Mouse (Mus musculus): ENCODE measurements at regions not wholly inside any gene's neighbourhood (a gene's known extent, or its start where the extent isn't known, plus 50 kb on each side); places are given as distances from the start of the nearest gene placed in this dataset.

GRCm38 (mm10) chr5:125939416-125939815, 407.8 kb downstream of the Tmem132b start:
- Histone ChIP-seq H3K36me3 (no peaks in the 10 kb centered on the region), H3K9ac (no peak overlapping the region), H3K4me1 (no peaks in the 10 kb centered on the region), H3K9me3 (no peaks in the 10 kb centered on the region; the same call in 1 of the 2 replicates), H3K4me2 (replicated peaks) (no peak overlapping the region), H3K4me3 (no peak overlapping the region), H3K27me3 (no peaks in the 10 kb centered on the region), H3K27ac (no peak overlapping the region)
- WGBS = 83% methylated on average over 3 of the region's 3 CpGs
- ATAC-seq (ENCODE audit: insufficient number of reproducible peaks, insufficient read depth, low FRiP score, low TSS enrichment) = no peak

- Histone ChIP-seq H3K9me3 (no peaks in the 10 kb centered on the region), H3K4me3 (no peak overlapping the region), H3K27me3 (no peaks in the 10 kb centered on the region), H3K36me3 (no peaks in the 10 kb centered on the region), H3K9ac (no peak overlapping the region), H3K4me2 (replicated peaks) (no peak overlapping the region), H3K4me1 (no peaks in the 10 kb centered on the region), H3K27ac (no peak overlapping the region)
- no peak for ATAC-seq (ENCODE audit: insufficient number of reproducible peaks, insufficient read depth, low FRiP score, low TSS enrichment)
- 88% methylated on average over 4 of the region's 4 CpGs for WGBS
These were observed 415.2 kb downstream of the Tmem132b start for GRCm38 (mm10) chr5:125946729-125947128.

- Histone ChIP-seq H3K9ac (no peak overlapping the region), H3K36me3 (no peaks in the 10 kb centered on the region), H3K27ac (no peak overlapping the region), H3K4me2 (replicated peaks) (no peak overlapping the region), H3K4me3 (no peak overlapping the region), H3K9me3 (no peaks in the 10 kb centered on the region), H3K4me1 (no peaks in the 10 kb centered on the region), H3K27me3 (no peaks in the 10 kb centered on the region)
- ATAC-seq (ENCODE audit: insufficient number of reproducible peaks, insufficient read depth, low FRiP score, low TSS enrichment) = no peak
- 77% methylated on average over 6 of the region's 6 CpGs for WGBS
These were observed 420.1 kb downstream of the Tmem132b start for GRCm38 (mm10) chr5:125951641-125952040.

GRCm38 (mm10) chr5:125964039-125964438, 432.5 kb downstream of the Tmem132b start:
- H3K9ac ChIP-seq = no peak overlapping the region
- no peak overlapping the region for H3K4me3 ChIP-seq
- no peaks in the 10 kb centered on the region for H3K4me1 ChIP-seq
- no peak overlapping the region for H3K4me2 ChIP-seq (replicated peaks)
- H3K27ac ChIP-seq = no peak overlapping the region
- WGBS = 68% methylated on average over 8 of the region's 8 CpGs
- H3K27me3 ChIP-seq = no peaks in the 10 kb centered on the region
- H3K36me3 ChIP-seq = no peaks in the 10 kb centered on the region
- ATAC-seq (ENCODE audit: insufficient number of reproducible peaks, insufficient read depth, low FRiP score, low TSS enrichment) = no peak
- no peaks in the 10 kb centered on the region for H3K9me3 ChIP-seq

- no peak for ATAC-seq (ENCODE audit: insufficient number of reproducible peaks, insufficient read depth, low FRiP score, low TSS enrichment)
- no peaks in the 10 kb centered on the region for H3K36me3 ChIP-seq
- WGBS = 82% methylated on average over 4 of the region's 4 CpGs
These were observed 436.6 kb downstream of the Tmem132b start for GRCm38 (mm10) chr5:125968151-125968550.

GRCm38 (mm10) chr5:125974035-125974434, 442.5 kb downstream of the Tmem132b start:
- Histone ChIP-seq H3K9me3 (no peaks in the 10 kb centered on the region), H3K27me3 (no peaks in the 10 kb centered on the region), H3K4me1 (no peaks in the 10 kb centered on the region), H3K9ac (no peak overlapping the region), H3K4me2 (replicated peaks) (no peak overlapping the region), H3K27ac (no peak overlapping the region), H3K36me3 (no peaks in the 10 kb centered on the region), H3K4me3 (no peak overlapping the region)
- WGBS = 75% methylated on average over 1 of the region's 1 CpGs
- no peak for ATAC-seq (ENCODE audit: insufficient number of reproducible peaks, insufficient read depth, low FRiP score, low TSS enrichment)

More at GRCm38 (mm10) chr5:125968151-125968550, 436.6 kb downstream of the Tmem132b start:
- Histone ChIP-seq H3K27me3 (no peaks in the 10 kb centered on the region), H3K4me2 (replicated peaks) (no peak overlapping the region), H3K9ac (no peak overlapping the region), H3K4me3 (no peak overlapping the region), H3K9me3 (no peaks in the 10 kb centered on the region), H3K4me1 (no peaks in the 10 kb centered on the region), H3K27ac (no peak overlapping the region)

- Histone ChIP-seq H3K9ac (no peak overlapping the region), H3K4me3 (no peak overlapping the region), H3K27me3 (no peaks in the 10 kb centered on the region), H3K27ac (no peak overlapping the region), H3K9me3 (no peaks in the 10 kb centered on the region), H3K4me2 (replicated peaks) (no peak overlapping the region), H3K4me1 (no peaks in the 10 kb centered on the region), H3K36me3 (no peaks in the 10 kb centered on the region)
- no peak for ATAC-seq (ENCODE audit: insufficient number of reproducible peaks, insufficient read depth, low FRiP score, low TSS enrichment)
- 89% methylated on average over 6 of the region's 6 CpGs for WGBS
These were observed 448.2 kb downstream of the Tmem132b start for GRCm38 (mm10) chr5:125979801-125980200.

- Histone ChIP-seq H3K4me3 (no peak overlapping the region), H3K36me3 (no peaks in the 10 kb centered on the region), H3K9me3 (no peaks in the 10 kb centered on the region), H3K4me1 (no peaks in the 10 kb centered on the region), H3K27me3 (no peaks in the 10 kb centered on the region), H3K9ac (no peak overlapping the region), H3K27ac (no peak overlapping the region), H3K4me2 (replicated peaks) (no peak overlapping the region)
- ATAC-seq (ENCODE audit: insufficient number of reproducible peaks, insufficient read depth, low FRiP score, low TSS enrichment) = no peak
These were observed 453.8 kb downstream of the Tmem132b start for GRCm38 (mm10) chr5:125985356-125985755.

- H3K4me2 ChIP-seq (replicated peaks) = no peak overlapping the region
- WGBS = 53% methylated on average over 8 of the region's 8 CpGs
These were observed 465.6 kb downstream of the Tmem132b start for GRCm38 (mm10) chr5:125997173-125997572.

GRCm38 (mm10) chr5:126007871-126008270, 476.3 kb downstream of the Tmem132b start:
- Histone ChIP-seq H3K9me3 (no peaks in the 10 kb centered on the region), H3K27ac (no peak overlapping the region), H3K27me3 (no peaks in the 10 kb centered on the region), H3K36me3 (no peaks in the 10 kb centered on the region), H3K4me2 (replicated peaks) (no peak overlapping the region), H3K4me1 (no peaks in the 10 kb centered on the region), H3K4me3 (no peak overlapping the region), H3K9ac (no peak overlapping the region)
- no peak for ATAC-seq (ENCODE audit: insufficient number of reproducible peaks, insufficient read depth, low FRiP score, low TSS enrichment)
- WGBS = 78% methylated on average over 4 of the region's 4 CpGs

More at GRCm38 (mm10) chr5:125997173-125997572, 465.6 kb downstream of the Tmem132b start:
- Histone ChIP-seq H3K4me3 (no peak overlapping the region), H3K36me3 (no peaks in the 10 kb centered on the region), H3K9ac (no peak overlapping the region), H3K9me3 (0 out of 2 replicates have a peak, but pooled peaks cover 2% of the 10 kb centered on the region), H3K27ac (no peak overlapping the region), H3K4me1 (no peaks in the 10 kb centered on the region), H3K27me3 (no peaks in the 10 kb centered on the region)
- ATAC-seq (ENCODE audit: insufficient number of reproducible peaks, insufficient read depth, low FRiP score, low TSS enrichment) = no peak

- no peak overlapping the region for H3K9ac ChIP-seq
- WGBS = 88% methylated on average over 8 of the region's 8 CpGs
- no peak overlapping the region for H3K4me3 ChIP-seq
- no peaks in the 10 kb centered on the region for H3K36me3 ChIP-seq
- no peaks in the 10 kb centered on the region for H3K9me3 ChIP-seq
- no peak for ATAC-seq (ENCODE audit: insufficient number of reproducible peaks, insufficient read depth, low FRiP score, low TSS enrichment)
- no peaks in the 10 kb centered on the region for H3K4me1 ChIP-seq
- no peaks in the 10 kb centered on the region for H3K27me3 ChIP-seq
- H3K27ac ChIP-seq = no peak overlapping the region
- no peak overlapping the region for H3K4me2 ChIP-seq (replicated peaks)
These were observed 476.7 kb downstream of the Tmem132b start for GRCm38 (mm10) chr5:126008321-126008720.

- no peaks in the 10 kb centered on the region for H3K36me3 ChIP-seq
- no peaks in the 10 kb centered on the region for H3K9me3 ChIP-seq
- no peak overlapping the region for H3K9ac ChIP-seq
- no peak for ATAC-seq (ENCODE audit: insufficient number of reproducible peaks, insufficient read depth, low FRiP score, low TSS enrichment)
- H3K4me2 ChIP-seq (replicated peaks) = no peak overlapping the region
- H3K4me1 ChIP-seq = no peaks in the 10 kb centered on the region
- H3K27me3 ChIP-seq = no peaks in the 10 kb centered on the region
- no peak overlapping the region for H3K27ac ChIP-seq
- no peak overlapping the region for H3K4me3 ChIP-seq
- WGBS = 88% methylated on average over 8 of the region's 8 CpGs
These were observed 488.2 kb downstream of the Tmem132b start for GRCm38 (mm10) chr5:126019781-126020180.

- Histone ChIP-seq H3K4me2 (replicated peaks) (no peak overlapping the region), H3K9me3 (no peaks in the 10 kb centered on the region), H3K27ac (no peak overlapping the region), H3K36me3 (no peaks in the 10 kb centered on the region), H3K4me3 (no peak overlapping the region), H3K4me1 (no peaks in the 10 kb centered on the region), H3K9ac (no peak overlapping the region), H3K27me3 (no peaks in the 10 kb centered on the region)
- no peak for ATAC-seq (ENCODE audit: insufficient number of reproducible peaks, insufficient read depth, low FRiP score, low TSS enrichment)
- 20% methylated on average over 2 of the region's 2 CpGs for WGBS
These were observed 492.3 kb downstream of the Tmem132b start for GRCm38 (mm10) chr5:126023906-126024305.
